Mouse (Mus musculus) lung, adult 2 months (tissue): ENCODE results near the gene Rffl.

Experiments
- CTCF ChIP-seq: fragments of 200-500 bp; IDR thresholded peaks from 2 replicates; pipeline ENCODE4 v1.5.1; 2011; ENCODE audit warnings: mild to moderate bottlenecking, low read length, control low read depth; ENCODE audit not compliant: insufficient read depth
- POLR2A ChIP-seq: fragments of 200-500 bp; IDR thresholded peaks from 2 replicates; pipeline ENCODE4 v1.6.1; 2011; ENCODE audit warnings: low read depth, mild to moderate bottlenecking, control low read depth, low read length, borderline replicate concordance; ENCODE audit errors: extremely low read depth

DNA sequence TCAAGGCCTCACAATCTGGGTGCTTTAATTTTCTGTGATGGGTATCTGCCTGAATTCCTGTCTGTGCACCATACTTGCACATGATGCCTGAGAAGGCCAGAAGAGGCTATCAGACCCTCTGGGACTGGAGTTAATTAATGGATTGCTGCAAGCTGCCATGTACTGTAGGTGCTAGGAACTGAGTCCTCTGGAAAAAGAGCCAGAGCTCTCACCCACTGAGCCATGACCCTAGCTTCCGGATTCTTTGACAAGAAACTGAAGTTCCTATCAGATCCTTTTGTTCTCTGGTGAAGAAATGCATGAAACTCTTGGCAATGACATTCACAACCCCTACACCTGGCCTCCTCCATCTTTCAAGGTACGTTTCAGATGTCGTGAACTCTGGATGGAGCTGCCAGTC lies 24.1 kb downstream of the Rffl start:
- TF ChIP-seq POLR2A = no peak
- TF ChIP-seq CTCF = no peak
